Mouse (Mus musculus) liver, adult 2 months (tissue): ENCODE measurements around the gene Terf2ip. TPM values are rescaled to one million over a fixed set of nuclear protein-coding genes. Genes with fewer than 3 reads are reported as not detected.

Source experiments
- DNase-seq: peaks from one replicate; pipeline ENCODE4 v3.0.0-alpha.2; 2011; ENCODE audit warnings: low read depth, low spot score; ENCODE audit errors: extremely low read depth
- H3K27ac ChIP-seq: fragments of 200-500 bp; replicated peaks from 2 replicates; pipeline ENCODE4 v1.5.1; 2012; ENCODE audit warnings: low read depth, mild to moderate bottlenecking, control low read depth, inconsistent platforms, low read length; ENCODE audit not compliant: insufficient read depth
- H3K27me3 ChIP-seq: fragments of 200-500 bp; 2 replicates; pipeline ENCODE4 v1.6.1; 2012; ENCODE audit warnings: mild to moderate bottlenecking, moderate library complexity, low read length, inconsistent platforms; ENCODE audit not compliant: control insufficient read depth, insufficient read depth
- H3K36me3 ChIP-seq: fragments of 200-500 bp; 2 replicates; pipeline ENCODE4 v1.6.1; 2012; ENCODE audit warnings: low read length, inconsistent platforms; ENCODE audit not compliant: control insufficient read depth, insufficient read depth
- H3K4me1 ChIP-seq: fragments of 200-500 bp; 2 replicates; pipeline ENCODE4 v1.6.1; 2011; ENCODE audit warnings: low read length; ENCODE audit not compliant: control insufficient read depth, insufficient read depth
- H3K4me3 ChIP-seq: fragments of 200-500 bp; 2 replicates; pipeline ENCODE4 v1.5.1; 2011; ENCODE audit warnings: low read depth, mild to moderate bottlenecking, control low read depth, low read length, moderate library complexity; ENCODE audit not compliant: insufficient read depth
- H3K79me2 ChIP-seq: fragments of 200-500 bp; 2 replicates; pipeline ENCODE4 v1.6.1; 2012; ENCODE audit warnings: inconsistent platforms, mild to moderate bottlenecking, low read length, moderate library complexity; ENCODE audit not compliant: control insufficient read depth, insufficient read depth
- H3K9ac ChIP-seq: fragments of 200-500 bp; 2 replicates; pipeline ENCODE4 v1.6.1; 2012; ENCODE audit warnings: low read depth, mild to moderate bottlenecking, control low read depth, inconsistent platforms, low read length
- CTCF ChIP-seq: fragments of 200-500 bp; IDR thresholded peaks from 2 replicates; pipeline ENCODE4 v1.5.1; 2011; ENCODE audit warnings: low read depth, low read length, control low read depth
- POLR2A ChIP-seq: fragments of 200-500 bp; IDR thresholded peaks from 2 replicates; pipeline ENCODE4 v1.6.1; 2011; ENCODE audit warnings: low read length, control low read depth; ENCODE audit not compliant: insufficient read depth; ENCODE audit errors: extremely low read depth
- WGBS: fragments of 180-500 bp; shearing (Covaris S2); methylation state at CpG from one replicate; pipeline ENCODE4 v1.1.7; 2018; 5-methylcytosine and 5-hydroxymethylcytosine counted together
- polyA plus RNA-seq: library from polyadenylated mRNA; depleted of rRNA; stranded (reverse); fragments of >200 nt; gene quantifications from 2 replicates; pipeline ENCODE4 v1.2.3, GENCODE M21; 2012; rRNA removed
- total RNA-seq: library from RNA; depleted of rRNA; stranded (reverse); fragments of >200 nt; gene quantifications from 2 replicates; pipeline ENCODE4 v1.2.3, GENCODE M21; 2014; rRNA removed

The Terf2ip gene
- total RNA-seq (4.9 and 5.2 TPM in 2 replicates), polyA plus RNA-seq (5.0 and 5.7 TPM in 2 replicates)

DNA sequence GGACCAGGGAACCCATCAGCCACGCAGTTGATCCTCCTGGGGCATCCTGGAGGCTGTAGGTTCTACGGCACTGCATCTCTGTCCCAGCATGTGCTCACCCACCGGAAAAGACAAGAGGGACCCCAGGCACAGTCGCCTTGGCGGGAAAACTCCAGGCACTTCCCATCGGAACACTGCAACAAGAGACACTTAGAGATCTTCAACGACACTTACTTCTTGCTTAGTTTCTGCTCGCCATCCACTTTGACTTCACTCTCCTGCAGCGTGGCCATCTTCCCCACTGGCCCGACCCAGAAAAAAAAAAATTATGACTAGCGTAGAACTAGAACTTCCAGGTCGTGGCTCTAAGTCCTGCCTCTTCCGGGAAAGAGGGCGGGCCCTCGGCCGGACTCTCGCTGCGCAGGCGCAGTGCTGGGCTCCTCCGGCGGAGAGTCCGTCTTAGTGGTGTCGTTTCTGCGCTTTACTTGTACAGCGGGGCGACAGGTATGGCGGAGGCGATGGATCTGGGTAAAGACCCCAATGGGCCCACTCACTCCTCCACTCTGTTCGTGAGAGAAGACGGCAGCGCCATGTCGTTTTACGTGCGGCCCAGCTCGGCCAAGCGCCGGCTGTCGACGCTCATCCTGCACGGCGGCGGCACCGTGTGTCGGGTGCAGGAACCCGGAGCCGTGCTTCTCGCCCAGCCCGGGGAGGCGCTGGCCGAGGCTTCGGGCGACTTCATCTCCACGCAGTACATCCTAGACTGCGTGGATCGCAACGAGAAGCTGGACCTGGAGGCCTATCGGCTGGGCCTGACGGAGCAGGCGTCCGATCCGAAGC, at the start of gene Terf2ip, which contains the start of gene Kars:
TSS of gene Terf2ip (plus strand) at position 402 of the 819 bp plus-strand sequence.
TSS of gene Kars (minus strand) at position 327 of the 819 bp plus-strand sequence.
- Histone ChIP-seq H3K36me3 (peaks cover 2% of the 10 kb centered on the region; the same call in 1 of the 2 replicates), H3K27me3 (no peaks in the 10 kb centered on the region), H3K4me3 (peak within 1 kb of the TSS; percentile 92), H3K9ac (peak within 1 kb of the TSS; percentile 88), H3K27ac (peak within 1 kb of the TSS; percentile 57), H3K4me1 (no peaks in the 10 kb centered on the region; the same call in 1 of the 2 replicates), H3K79me2 (peaks cover 8% of the 10 kb centered on the region; the same call in 1 of the 2 replicates)
- under 1% methylated on average over 61 of the region's 61 CpGs for WGBS
- peak; percentile 88 for TF ChIP-seq POLR2A
- no peak for TF ChIP-seq CTCF
- peak; percentile 85 for DNase-seq

DNA sequence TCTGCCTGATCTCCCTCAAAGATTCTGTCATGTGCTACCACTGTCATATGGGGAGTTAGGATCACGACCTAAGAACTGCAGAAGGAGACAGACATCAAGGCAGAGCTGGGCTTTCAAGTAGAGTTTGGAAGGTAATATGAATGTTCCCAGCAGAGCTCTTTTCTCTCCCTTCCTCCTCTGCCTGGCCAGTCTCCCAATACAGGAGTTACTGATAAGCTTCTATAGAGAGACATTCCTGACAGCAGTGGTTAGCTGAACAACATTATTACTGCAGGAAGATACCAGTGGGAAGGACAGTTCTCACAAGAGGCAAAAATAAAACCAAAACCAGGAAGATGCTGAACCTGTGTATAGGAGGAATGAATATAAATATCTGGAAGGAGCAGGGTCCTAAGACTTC, 48.6 kb upstream of the Terf2ip start:
- TF ChIP-seq CTCF, result no peak
- no peak for TF ChIP-seq POLR2A
- H3K9ac ChIP-seq, result no peak overlapping the region
- H3K4me1 ChIP-seq, result no peaks in the 10 kb centered on the region
- no peak overlapping the region for H3K4me3 ChIP-seq
- H3K79me2 ChIP-seq, result no peaks in the 10 kb centered on the region
- no peak for DNase-seq
- H3K27ac ChIP-seq, result no peak overlapping the region
- 72% methylated on average over 1 of the region's 1 CpGs for WGBS
- no peaks in the 10 kb centered on the region for H3K27me3 ChIP-seq
- H3K36me3 ChIP-seq, result no peaks in the 10 kb centered on the region

DNA sequence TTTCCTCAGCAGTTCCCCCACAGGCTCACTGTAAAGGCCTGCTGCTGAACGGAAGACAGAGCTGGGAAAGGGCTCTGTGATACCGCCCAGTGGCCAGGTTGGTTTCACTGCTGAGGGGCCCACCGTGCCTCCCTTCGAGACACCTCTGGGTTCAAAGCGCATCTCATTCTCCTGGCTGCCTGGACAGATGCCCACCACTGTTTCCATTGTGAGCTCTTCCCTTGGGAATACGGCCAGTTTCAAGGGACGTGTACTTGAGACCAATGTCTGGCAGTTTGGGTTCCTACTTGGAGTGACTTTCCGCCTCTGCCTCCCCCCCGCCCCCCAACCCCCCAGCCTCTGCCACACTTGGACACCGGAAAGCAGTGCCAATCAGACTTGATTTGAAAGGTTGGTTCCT, 48.1 kb upstream of the Terf2ip start:
- Histone ChIP-seq H3K4me3 (no peak overlapping the region), H3K27ac (no peak overlapping the region), H3K79me2 (no peaks in the 10 kb centered on the region), H3K9ac (no peak overlapping the region), H3K27me3 (no peaks in the 10 kb centered on the region), H3K36me3 (no peaks in the 10 kb centered on the region), H3K4me1 (no peaks in the 10 kb centered on the region)
- TF ChIP-seq CTCF (no peak), POLR2A (no peak)
- WGBS, result 86% methylated on average over 10 of the region's 10 CpGs
- no peak for DNase-seq

DNA sequence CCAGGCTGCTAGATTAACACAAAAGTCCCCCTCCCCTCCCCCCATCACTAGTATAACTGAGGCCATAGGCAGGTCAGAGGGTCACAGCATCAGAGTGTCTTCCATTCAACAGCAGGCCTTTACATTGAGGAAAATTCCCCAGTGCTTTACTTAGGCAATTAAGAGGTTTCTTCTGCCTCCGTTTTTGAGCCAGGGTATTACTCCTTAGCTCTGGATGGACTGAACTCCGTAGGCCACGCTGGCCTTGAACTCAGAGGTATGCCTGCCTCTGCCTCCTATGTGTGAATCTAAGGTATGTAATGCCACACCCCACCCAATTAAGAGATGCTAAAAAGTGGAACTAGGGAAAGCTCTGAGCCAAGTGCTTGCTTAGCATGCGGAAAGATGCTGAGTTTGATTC, 47.7 kb upstream of the Terf2ip start:
- 91% methylated on average over 4 of the region's 4 CpGs for WGBS
- no peak overlapping the region for H3K4me3 ChIP-seq
- no peaks in the 10 kb centered on the region for H3K79me2 ChIP-seq
- no peak overlapping the region for H3K27ac ChIP-seq
- no peaks in the 10 kb centered on the region for H3K4me1 ChIP-seq
- TF ChIP-seq POLR2A (no peak), CTCF (no peak)
- H3K27me3 ChIP-seq, result no peaks in the 10 kb centered on the region
- no peaks in the 10 kb centered on the region for H3K36me3 ChIP-seq
- no peak overlapping the region for H3K9ac ChIP-seq
- DNase-seq, result no peak

DNA sequence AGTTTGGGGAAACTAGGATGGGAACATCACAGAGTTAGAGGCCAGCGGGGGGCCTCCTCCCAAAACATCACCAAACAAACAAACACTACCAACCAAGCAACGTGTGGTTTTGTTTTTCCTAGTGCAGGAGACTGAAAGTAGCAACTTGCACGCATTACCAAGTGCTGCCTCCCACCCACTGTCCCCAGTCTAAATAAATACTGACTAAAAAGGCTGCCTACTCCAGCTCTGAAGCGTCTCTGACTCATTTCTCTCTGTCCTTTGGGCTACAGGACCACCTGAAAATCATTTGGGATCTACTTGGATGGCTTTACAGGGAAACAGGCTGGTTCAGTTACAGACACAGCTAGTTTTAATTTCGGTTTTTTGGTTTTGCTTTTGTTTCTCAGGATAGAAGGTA, 46.8 kb upstream of the Terf2ip start:
- Histone ChIP-seq H3K9ac (no peak overlapping the region), H3K4me1 (no peaks in the 10 kb centered on the region), H3K27me3 (no peaks in the 10 kb centered on the region), H3K79me2 (no peaks in the 10 kb centered on the region), H3K4me3 (no peak overlapping the region), H3K36me3 (no peaks in the 10 kb centered on the region), H3K27ac (no peak overlapping the region)
- TF ChIP-seq CTCF (no peak), POLR2A (no peak)
- 69% methylated on average over 5 of the region's 5 CpGs for WGBS
- no peak for DNase-seq

GRCm38 (mm10) chr8:111964849-111965561, 46.2 kb upstream of the Terf2ip start:
- no peaks in the 10 kb centered on the region for H3K36me3 ChIP-seq
- H3K79me2 ChIP-seq, result no peaks in the 10 kb centered on the region
- no peaks in the 10 kb centered on the region for H3K27me3 ChIP-seq
- H3K27ac ChIP-seq, result no peak overlapping the region
- no peak overlapping the region for H3K9ac ChIP-seq
- TF ChIP-seq POLR2A (no peak), CTCF (no peak)
- WGBS, result 69% methylated on average over 7 of the region's 7 CpGs
- no peaks in the 10 kb centered on the region for H3K4me1 ChIP-seq
- DNase-seq, result no peak
- H3K4me3 ChIP-seq, result no peak overlapping the region
